Mouse (Mus musculus) heart, adult 2 months (tissue): ENCODE data around the gene Cisd3. TPM values are rescaled to one million over a fixed set of nuclear protein-coding genes. Genes with fewer than 3 reads are reported as not detected.

ENCODE experiments used
- DNase-seq, 2 experiments: peaks; one replicate each; pipeline ENCODE4 v3.0.0; 2021
- H3K27ac ChIP-seq: fragments of 200-600 bp; 2 replicates; pipeline ENCODE4 v1.8.1; 2022
- H3K27me3 ChIP-seq: fragments of 200-500 bp; 2 replicates; pipeline ENCODE4 v1.6.1; 2012; ENCODE audit warnings: mild to moderate bottlenecking, low read length, inconsistent platforms, mixed read lengths; ENCODE audit not compliant: control insufficient read depth, insufficient read depth
- H3K36me3 ChIP-seq: fragments of 200-500 bp; 2 replicates; pipeline ENCODE4 v1.6.1; 2012; ENCODE audit warnings: low read length, inconsistent platforms; ENCODE audit not compliant: control insufficient read depth, insufficient read depth
- H3K4me1 ChIP-seq: fragments of 200-500 bp; 2 replicates; pipeline ENCODE4 v1.6.1; 2011; ENCODE audit warnings: low read length; ENCODE audit not compliant: control insufficient read depth, insufficient read depth
- H3K4me3 ChIP-seq: fragments of 200-600 bp; 2 replicates; pipeline ENCODE4 v1.8.1; 2022
- H3K79me2 ChIP-seq: fragments of 200-500 bp; replicated peaks from 2 replicates; pipeline ENCODE4 v1.6.1; 2012; ENCODE audit warnings: mild to moderate bottlenecking, inconsistent platforms, low read length, moderate library complexity, mixed read lengths; ENCODE audit not compliant: control insufficient read depth, insufficient read depth
- H3K9ac ChIP-seq: fragments of 200-500 bp; 2 replicates; pipeline ENCODE4 v1.6.1; 2012; ENCODE audit warnings: low read depth, mild to moderate bottlenecking, control low read depth, inconsistent platforms, low read length, mixed read lengths
- CTCF ChIP-seq: fragments of 200-600 bp; IDR thresholded peaks from 2 replicates; pipeline ENCODE4 v1.8.1; 2022; ENCODE audit warnings: antibody characterized with exemption, mild to moderate bottlenecking, moderate library complexity
- EP300 ChIP-seq: fragments of 200-500 bp; IDR thresholded peaks from 2 replicates; pipeline ENCODE4 v1.6.1; 2011; ENCODE audit warnings: low read depth, low read length, control low read depth; ENCODE audit not compliant: insufficient read depth
- POLR2A ChIP-seq: fragments of 200-500 bp; IDR thresholded peaks from 2 replicates; pipeline ENCODE4 v1.6.1; 2011; ENCODE audit warnings: mild to moderate bottlenecking, low read depth, low read length, control low read depth; ENCODE audit not compliant: insufficient read depth
- WGBS: fragments of 180-500 bp; shearing (Covaris S2); methylation state at CpG from one replicate; pipeline ENCODE4 v1.1.7; 2018; 5-methylcytosine and 5-hydroxymethylcytosine counted together
- intact Hi-C: fragments of 180-260 bp; cut with DNase I; formaldehyde crosslinking; loops from one replicate; pipeline ENCODE4 v1.15.1; 2025
- polyA plus RNA-seq: library from polyadenylated mRNA; depleted of rRNA; stranded (reverse); fragments of >200 nt; gene quantifications from 2 replicates; pipeline ENCODE4 v1.2.3, GENCODE M21; 2012
- total RNA-seq, 2 experiments: library from RNA; stranded (reverse); gene quantifications; 2 replicates each; pipeline ENCODE4 v1.2.3; 2021

The Cisd3 gene
- total and polyA plus RNA-seq, 3 experiments, result 106 to 137 (median 130) TPM

DNA sequence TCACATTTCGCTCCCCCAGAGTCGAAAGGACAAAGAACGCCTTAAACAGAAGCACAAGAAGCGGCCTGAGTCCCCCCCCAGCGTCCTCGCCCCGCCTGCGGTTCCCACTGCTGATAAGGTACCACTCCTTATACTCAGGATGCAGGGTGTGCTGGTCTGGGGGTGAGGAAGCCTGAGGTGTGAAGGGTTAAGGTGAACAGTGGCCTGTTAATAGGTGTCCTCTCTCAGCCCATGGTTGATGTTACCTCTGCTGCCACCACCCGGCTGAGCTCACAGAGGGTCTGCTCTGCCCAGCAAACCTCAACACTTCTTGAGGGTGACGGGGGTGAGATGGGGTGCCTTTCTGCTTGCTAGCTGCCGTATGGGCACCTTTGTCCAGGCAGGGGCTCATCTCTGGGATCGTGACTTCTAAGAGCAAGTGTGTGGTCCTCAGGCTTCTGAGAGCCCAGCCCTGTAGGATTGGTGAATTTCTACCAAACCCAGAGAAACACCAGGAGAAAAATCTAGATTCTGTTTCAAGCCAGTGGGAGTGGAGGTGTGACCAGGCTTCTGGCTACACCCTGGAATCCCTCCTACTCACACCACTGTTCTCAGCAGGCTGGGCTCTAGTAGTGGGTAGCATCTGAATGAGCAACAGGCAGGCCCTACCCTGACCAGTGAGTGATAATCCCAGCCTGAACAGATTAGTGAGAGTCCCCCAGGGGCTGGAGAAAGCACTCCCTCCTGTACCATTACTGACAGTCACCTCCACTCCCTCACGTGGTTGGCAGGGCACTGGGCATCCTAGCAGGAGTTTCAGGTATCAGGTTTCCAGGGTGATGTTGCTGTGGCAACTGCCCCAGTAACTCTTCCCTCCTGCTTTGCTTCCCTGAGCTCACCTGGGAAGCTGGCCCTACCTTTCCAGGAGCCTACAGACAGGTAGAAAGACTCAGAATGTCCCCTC, 15.1 kb upstream of the Cisd3 start:
- intact Hi-C loops, result no loop called here
- TF ChIP-seq CTCF (peak; percentile 47), POLR2A (no peak)
- H3K4me1 ChIP-seq, result no peaks in the 10 kb centered on the region; the same call in 1 of the 2 replicates
- peak overlapping the region; percentile 16; the same call in 1 of the 2 replicates for H3K9ac ChIP-seq
- no peaks in the 10 kb centered on the region; the same call in 1 of the 2 replicates for H3K79me2 ChIP-seq
- H3K27me3 ChIP-seq, result no peaks in the 10 kb centered on the region
- no peak for DNase-seq
- no peak overlapping the region; the same call in 1 of the 2 replicates for H3K4me3 ChIP-seq
- WGBS, result 51% methylated on average over 13 of the region's 13 CpGs
- no peaks in the 10 kb centered on the region; the same call in 1 of the 2 replicates for H3K36me3 ChIP-seq
- H3K27ac ChIP-seq, result peak overlapping the region; percentile 70

DNA sequence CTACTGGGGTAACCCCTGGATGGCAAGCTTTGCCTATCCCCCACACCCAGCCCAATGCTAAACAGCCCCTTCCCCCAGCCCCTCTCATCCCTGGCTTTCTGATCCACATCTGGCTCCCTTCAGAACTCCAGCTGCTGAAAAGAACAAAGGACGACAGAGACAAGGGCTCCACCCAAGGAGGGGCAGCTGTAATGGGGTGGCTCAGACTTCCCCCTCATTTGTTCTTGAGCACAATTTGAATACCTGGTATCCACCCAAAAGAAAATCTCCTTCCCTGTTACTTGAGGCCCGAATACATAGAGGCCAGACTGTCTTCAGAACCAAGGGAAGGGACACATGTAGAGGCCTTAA, 14.5 kb upstream of the Cisd3 start:
- no peaks in the 10 kb centered on the region; the same call in 1 of the 2 replicates for H3K36me3 ChIP-seq
- no peak overlapping the region for H3K9ac ChIP-seq
- no peaks in the 10 kb centered on the region; the same call in 1 of the 2 replicates for H3K4me1 ChIP-seq
- WGBS, result 39% methylated on average over 2 of the region's 2 CpGs
- no peak for TF ChIP-seq POLR2A
- TF ChIP-seq EP300, result no peak
- TF ChIP-seq CTCF, result no peak
- no peaks in the 10 kb centered on the region; the same call in 1 of the 2 replicates for H3K79me2 ChIP-seq
- H3K27ac ChIP-seq, result no peak overlapping the region
- no peak overlapping the region for H3K4me3 ChIP-seq
- intact Hi-C loops, result no loop called here
- H3K27me3 ChIP-seq, result no peaks in the 10 kb centered on the region
- no peak for DNase-seq

DNA sequence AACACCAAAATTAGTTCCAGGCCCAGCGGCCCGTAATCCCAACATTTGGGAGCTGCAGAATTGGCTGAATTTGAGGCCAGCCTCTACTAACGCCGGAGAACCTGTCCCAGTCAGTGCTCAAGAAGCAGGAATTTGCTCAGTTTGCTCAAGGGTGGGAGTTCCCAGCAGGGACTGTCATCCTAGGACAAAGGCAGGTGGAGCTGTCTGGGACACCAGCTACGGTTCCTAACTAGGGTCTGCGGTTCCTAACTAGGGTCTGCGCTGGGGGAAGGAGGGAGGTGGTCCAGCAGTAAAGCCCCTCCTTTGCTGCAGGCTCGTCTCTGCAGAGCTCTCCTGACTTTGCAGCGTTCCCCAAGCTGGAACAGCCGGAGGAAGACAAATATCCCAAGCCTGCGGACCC, 12.5 kb upstream of the Cisd3 start:
- no peaks in the 10 kb centered on the region; the same call in 1 of the 2 replicates for H3K36me3 ChIP-seq
- no peaks in the 10 kb centered on the region; the same call in 1 of the 2 replicates for H3K4me1 ChIP-seq
- H3K27ac ChIP-seq, result no peak overlapping the region
- TF ChIP-seq CTCF (no peak), POLR2A (no peak), EP300 (no peak)
- DNase-seq, result no peak
- no peaks in the 10 kb centered on the region; the same call in 1 of the 2 replicates for H3K79me2 ChIP-seq
- H3K27me3 ChIP-seq, result no peaks in the 10 kb centered on the region
- no peak overlapping the region for H3K4me3 ChIP-seq
- no peak overlapping the region for H3K9ac ChIP-seq
- intact Hi-C loops, result no loop called here
- WGBS, result 88% methylated on average over 11 of the region's 11 CpGs

DNA sequence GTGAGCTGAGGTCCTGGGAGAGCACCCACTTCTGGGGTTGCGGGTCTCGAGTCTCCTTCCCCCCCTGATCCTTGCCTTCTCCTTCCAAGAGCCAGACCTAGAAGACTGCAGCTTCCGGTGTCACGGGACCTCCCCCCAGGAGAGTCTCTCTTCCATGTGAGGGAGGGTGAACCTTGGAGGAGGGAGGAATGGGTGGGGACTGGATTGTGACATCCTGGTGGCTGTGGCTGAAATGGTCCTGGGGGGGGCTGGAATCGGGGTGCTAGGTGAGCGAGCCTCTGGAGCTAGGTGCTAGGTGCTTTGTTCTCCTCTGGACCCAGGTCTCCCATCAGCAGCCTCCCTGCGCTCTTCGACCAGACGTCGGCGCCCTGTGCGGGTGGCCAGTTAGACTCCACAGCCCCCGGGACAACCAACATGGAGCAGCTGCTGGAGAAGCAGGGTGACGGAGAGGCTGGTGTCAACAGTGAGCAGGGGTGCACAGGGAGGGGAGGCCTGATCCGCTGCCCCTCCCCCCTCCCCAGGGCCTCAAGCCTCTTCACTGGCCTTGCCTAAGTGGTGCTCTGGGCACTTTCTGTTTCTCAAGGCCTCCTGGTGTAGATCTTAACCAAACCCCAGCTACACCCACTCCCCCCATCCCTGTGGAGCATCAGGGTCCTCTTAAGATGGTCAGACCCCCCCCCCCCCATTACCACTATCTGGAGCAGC, 9.4 kb upstream of the Cisd3 start:
- H3K36me3 ChIP-seq, result no peaks in the 10 kb centered on the region; the same call in 1 of the 2 replicates
- no peak overlapping the region for H3K9ac ChIP-seq
- WGBS, result 80% methylated on average over 15 of the region's 15 CpGs
- H3K27me3 ChIP-seq, result no peaks in the 10 kb centered on the region
- no peak overlapping the region for H3K27ac ChIP-seq
- intact Hi-C loops, result no loop called here
- no peak for DNase-seq
- H3K4me1 ChIP-seq, result no peaks in the 10 kb centered on the region
- H3K4me3 ChIP-seq, result no peak overlapping the region
- H3K79me2 ChIP-seq, result no peaks in the 10 kb centered on the region; the same call in 1 of the 2 replicates
- TF ChIP-seq EP300 (no peak), CTCF (no peak), POLR2A (no peak)

DNA sequence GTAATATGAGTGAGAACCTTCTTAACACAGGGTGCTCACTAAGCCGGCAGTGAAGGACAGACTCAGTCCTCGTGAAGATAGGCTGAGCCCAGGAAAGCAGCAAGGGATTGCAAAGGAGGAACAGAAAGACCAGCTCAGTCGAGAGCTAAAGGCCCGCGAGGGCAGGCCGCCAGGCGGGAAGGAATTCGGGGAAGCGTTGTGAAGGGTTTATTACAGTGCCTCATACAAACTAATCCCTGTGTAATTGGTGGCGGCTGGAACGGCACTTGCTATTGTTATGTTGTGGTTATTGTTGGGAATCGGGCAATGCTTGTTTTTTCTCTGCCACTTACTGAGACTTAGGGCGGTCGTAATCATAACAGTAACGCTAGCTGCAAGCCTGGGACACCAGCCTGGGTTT, 8.2 kb upstream of the Cisd3 start:
- no peak overlapping the region for H3K4me3 ChIP-seq
- TF ChIP-seq CTCF (no peak), EP300 (no peak), POLR2A (no peak)
- H3K36me3 ChIP-seq, result no peaks in the 10 kb centered on the region; the same call in 1 of the 2 replicates
- no peak overlapping the region for H3K9ac ChIP-seq
- no peaks in the 10 kb centered on the region for H3K27me3 ChIP-seq
- H3K79me2 ChIP-seq, result no peaks in the 10 kb centered on the region
- H3K4me1 ChIP-seq, result no peaks in the 10 kb centered on the region
- no peak overlapping the region for H3K27ac ChIP-seq
- DNase-seq, result no peak
- 65% methylated on average over 15 of the region's 15 CpGs for WGBS
- intact Hi-C loops, result no loop called here
